Mouse (Mus musculus) myocyte (in vitro differentiated cells): ENCODE results near the gene Fam111a.

Source experiments
- E2F4 ChIP-seq: IDR thresholded peaks from one replicate; pipeline ENCODE4 v1.6.1; 2011; ENCODE audit warnings: mild to moderate bottlenecking, control low read depth, moderate library complexity; ENCODE audit not compliant: insufficient read depth
- MAX ChIP-seq: IDR thresholded peaks from one replicate; pipeline ENCODE4 v1.6.1; 2011; ENCODE audit warnings: low read depth, mild to moderate bottlenecking, control low read depth
- MYOG ChIP-seq, 3 experiments: IDR thresholded peaks; one replicate each; pipeline ENCODE4 v1.6.1; 2011; ENCODE audit warnings: control low read depth in 2 of 3, low read depth in 2 of 3, mild to moderate bottlenecking in 2 of 3; ENCODE audit not compliant: insufficient read length in 2 of 3, control insufficient read depth in 1 of 3, insufficient read depth in 1 of 3
- POLR2A ChIP-seq: IDR thresholded peaks from one replicate; pipeline ENCODE4 v1.6.1; 2011; ENCODE audit warnings: low read depth, mild to moderate bottlenecking, control low read depth, moderate library complexity; ENCODE audit not compliant: insufficient read length
- POLR2AphosphoS2 ChIP-seq: IDR thresholded peaks from one replicate; pipeline ENCODE4 v1.6.1; 2011; ENCODE audit warnings: low read depth, control low read depth; ENCODE audit not compliant: insufficient read length
- SRF ChIP-seq: IDR thresholded peaks from one replicate; pipeline ENCODE4 v1.6.1; 2011; ENCODE audit warnings: low read depth; ENCODE audit not compliant: control insufficient read depth, insufficient read length

DNA sequence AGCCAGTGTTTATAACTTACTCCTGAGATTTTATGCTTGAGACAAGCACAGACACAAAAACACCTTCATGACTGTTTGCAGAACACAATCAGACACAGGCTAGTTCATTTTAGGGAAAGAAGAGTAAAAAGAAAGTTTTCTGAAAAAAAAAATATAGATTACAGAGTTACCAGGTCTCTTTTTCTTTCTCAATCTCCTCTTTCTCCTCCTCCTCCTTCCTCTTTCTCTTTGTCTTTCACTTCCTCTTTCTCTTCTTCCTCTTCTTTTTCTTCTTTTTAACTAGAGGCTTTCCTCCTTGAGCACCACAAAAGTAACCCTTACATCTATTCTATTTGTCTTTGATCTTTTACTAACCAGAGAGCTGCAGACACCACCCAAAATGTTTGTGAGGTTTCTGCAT is 18.7 kb downstream of the Fam111a start:
- TF ChIP-seq E2F4 (no peak), POLR2AphosphoS2 (no peak), POLR2A (no peak), MAX (no peak), SRF (no peak), MYOG (IDR thresholded peaks at IDR 0.05; ENCODE audit: control insufficient read depth in 1 of 3, insufficient read depth in 1 of 3, insufficient read length in 2 of 3, low read depth in 2 of 3) (no peak)
